Mouse (Mus musculus): Measurements from ENCODE around the gene Celf2. TPM values are rescaled to one million over a fixed set of nuclear protein-coding genes. Genes with fewer than 3 reads are reported as not detected.

Celf2 gene
- polyA plus RNA-seq, 1 experiment = 8.9 TPM

GRCm38 (mm10) chr2:6795995-6796588 lies 713.3 kb downstream of the Celf2 start:
- Histone ChIP-seq H3K4me3 (ENCODE audit: low read depth, low read length) (no peak overlapping the region), H3K27me3 (ENCODE audit: control insufficient read depth, insufficient read depth, low read length) (no peaks in the 10 kb centered on the region), H3K4me1 (ENCODE audit: control insufficient read depth, insufficient read depth, insufficient read length, low read length) (no peaks in the 10 kb centered on the region), H3K36me3 (ENCODE audit: control insufficient read depth, insufficient read depth, low read length) (no peaks in the 10 kb centered on the region), H3K27ac (ENCODE audit: insufficient read depth, low read depth, low read length) (no peak overlapping the region)
- 83% methylated on average over 5 of the region's 5 CpGs for WGBS
- TF ChIP-seq CTCF (IDR thresholded peaks at IDR 0.05; ENCODE audit: extremely low read depth, insufficient read length, insufficient replicate concordance, low read depth, low read length) = no peak
- TF ChIP-seq POLR2A (IDR thresholded peaks at IDR 0.05; ENCODE audit: low read depth, low read length) = no peak

- 72% methylated on average over 7 of the region's 7 CpGs for WGBS
- Histone ChIP-seq H3K27ac (ENCODE audit: insufficient read depth, low read depth, low read length) (no peak overlapping the region), H3K4me1 (ENCODE audit: control insufficient read depth, insufficient read depth, insufficient read length, low read length) (no peaks in the 10 kb centered on the region), H3K4me3 (ENCODE audit: low read depth, low read length) (no peak overlapping the region), H3K27me3 (ENCODE audit: control insufficient read depth, insufficient read depth, low read length) (no peaks in the 10 kb centered on the region), H3K36me3 (ENCODE audit: control insufficient read depth, insufficient read depth, low read length) (no peaks in the 10 kb centered on the region)
- TF ChIP-seq CTCF (IDR thresholded peaks at IDR 0.05; ENCODE audit: extremely low read depth, insufficient read length, insufficient replicate concordance, low read depth, low read length) (no peak), POLR2A (IDR thresholded peaks at IDR 0.05; ENCODE audit: low read depth, low read length) (no peak)
These were observed 714.5 kb downstream of the Celf2 start for GRCm38 (mm10) chr2:6794858-6795257.

- TF ChIP-seq CTCF (IDR thresholded peaks at IDR 0.05; ENCODE audit: extremely low read depth, insufficient read length, insufficient replicate concordance, low read depth, low read length) = no peak
- no peak for TF ChIP-seq POLR2A (IDR thresholded peaks at IDR 0.05; ENCODE audit: low read depth, low read length)
- Histone ChIP-seq H3K4me3 (ENCODE audit: low read depth, low read length) (no peak overlapping the region), H3K27me3 (ENCODE audit: control insufficient read depth, insufficient read depth, low read length) (no peaks in the 10 kb centered on the region), H3K4me1 (ENCODE audit: control insufficient read depth, insufficient read depth, insufficient read length, low read length) (no peaks in the 10 kb centered on the region), H3K27ac (ENCODE audit: insufficient read depth, low read depth, low read length) (no peak overlapping the region), H3K36me3 (ENCODE audit: control insufficient read depth, insufficient read depth, low read length) (no peaks in the 10 kb centered on the region)
- WGBS = 91% methylated on average over 2 of the region's 2 CpGs
These were observed 718.5 kb downstream of the Celf2 start for GRCm38 (mm10) chr2:6790876-6791275.

GRCm38 (mm10) chr2:6786494-6787144 lies 722.7 kb downstream of the Celf2 start:
- no peak for TF ChIP-seq POLR2A (IDR thresholded peaks at IDR 0.05; ENCODE audit: low read depth, low read length)
- TF ChIP-seq CTCF (IDR thresholded peaks at IDR 0.05; ENCODE audit: extremely low read depth, insufficient read length, insufficient replicate concordance, low read depth, low read length) = no peak
- Histone ChIP-seq H3K27me3 (ENCODE audit: control insufficient read depth, insufficient read depth, low read length) (no peaks in the 10 kb centered on the region), H3K36me3 (ENCODE audit: control insufficient read depth, insufficient read depth, low read length) (no peaks in the 10 kb centered on the region), H3K4me3 (ENCODE audit: low read depth, low read length) (no peak overlapping the region), H3K27ac (ENCODE audit: insufficient read depth, low read depth, low read length) (no peak overlapping the region), H3K4me1 (ENCODE audit: control insufficient read depth, insufficient read depth, insufficient read length, low read length) (no peaks in the 10 kb centered on the region)
- 48% methylated on average over 3 of the region's 3 CpGs for WGBS

- 89% methylated on average over 2 of the region's 2 CpGs for whole genome bisulfite sequencing
- H3K27me3 ChIP-seq (ENCODE audit: control insufficient read depth, insufficient read depth, low read length) = no peaks in the 10 kb centered on the region
- no peaks in the 10 kb centered on the region for H3K4me1 ChIP-seq (ENCODE audit: control insufficient read depth, insufficient read depth, insufficient read length, low read length)
- no peak for TF ChIP-seq POLR2A (IDR thresholded peaks at IDR 0.05; ENCODE audit: low read depth, low read length)
- TF ChIP-seq CTCF (IDR thresholded peaks at IDR 0.05; ENCODE audit: extremely low read depth, insufficient read length, insufficient replicate concordance, low read depth, low read length) = no peak
- H3K36me3 ChIP-seq (ENCODE audit: control insufficient read depth, insufficient read depth, low read length) = no peaks in the 10 kb centered on the region
- H3K27ac ChIP-seq (ENCODE audit: insufficient read depth, low read depth, low read length) = no peak overlapping the region
- no peak overlapping the region for H3K4me3 ChIP-seq (ENCODE audit: low read depth, low read length)
These were observed 739.1 kb downstream of the Celf2 start for GRCm38 (mm10) chr2:6770214-6770613.

- H3K36me3 ChIP-seq (ENCODE audit: control insufficient read depth, insufficient read depth, low read length) = no peaks in the 10 kb centered on the region
- TF ChIP-seq CTCF (IDR thresholded peaks at IDR 0.05; ENCODE audit: extremely low read depth, insufficient read length, insufficient replicate concordance, low read depth, low read length) (no peak), POLR2A (IDR thresholded peaks at IDR 0.05; ENCODE audit: low read depth, low read length) (no peak)
- 25% methylated on average over 2 of the region's 2 CpGs for whole genome bisulfite sequencing
These were observed 747.0 kb downstream of the Celf2 start for GRCm38 (mm10) chr2:6762381-6762780.

GRCm38 (mm10) chr2:6743173-6743572 lies 766.2 kb downstream of the Celf2 start:
- H3K36me3 ChIP-seq (ENCODE audit: control insufficient read depth, insufficient read depth, low read length) = no peaks in the 10 kb centered on the region
- no peak overlapping the region for H3K27ac ChIP-seq (ENCODE audit: insufficient read depth, low read depth, low read length)
- H3K4me1 ChIP-seq (ENCODE audit: control insufficient read depth, insufficient read depth, insufficient read length, low read length) = no peaks in the 10 kb centered on the region
- no peak for TF ChIP-seq POLR2A (IDR thresholded peaks at IDR 0.05; ENCODE audit: low read depth, low read length)
- TF ChIP-seq CTCF (IDR thresholded peaks at IDR 0.05; ENCODE audit: extremely low read depth, insufficient read length, insufficient replicate concordance, low read depth, low read length) = no peak
- WGBS = 67% methylated on average over 2 of the region's 2 CpGs
- no peaks in the 10 kb centered on the region for H3K27me3 ChIP-seq (ENCODE audit: control insufficient read depth, insufficient read depth, low read length)
- H3K4me3 ChIP-seq (ENCODE audit: low read depth, low read length) = no peak overlapping the region

More at GRCm38 (mm10) chr2:6762381-6762780, 747.0 kb downstream of the Celf2 start:
- H3K27me3 ChIP-seq (ENCODE audit: control insufficient read depth, insufficient read depth, low read length) = no peaks in the 10 kb centered on the region
- no peak overlapping the region for H3K4me3 ChIP-seq (ENCODE audit: low read depth, low read length)
- H3K4me1 ChIP-seq (ENCODE audit: control insufficient read depth, insufficient read depth, insufficient read length, low read length) = no peaks in the 10 kb centered on the region; the same call in 1 of the 2 replicates
- H3K27ac ChIP-seq (ENCODE audit: insufficient read depth, low read depth, low read length) = no peak overlapping the region
